Mouse (Mus musculus) cerebellum, adult 9-11 months (tissue): ENCODE measurements around the gene Parp1.

Experiments used
- DNase-seq: peaks from one replicate; pipeline ENCODE4 v3.0.0; 2022

Parp1 gene

DNA sequence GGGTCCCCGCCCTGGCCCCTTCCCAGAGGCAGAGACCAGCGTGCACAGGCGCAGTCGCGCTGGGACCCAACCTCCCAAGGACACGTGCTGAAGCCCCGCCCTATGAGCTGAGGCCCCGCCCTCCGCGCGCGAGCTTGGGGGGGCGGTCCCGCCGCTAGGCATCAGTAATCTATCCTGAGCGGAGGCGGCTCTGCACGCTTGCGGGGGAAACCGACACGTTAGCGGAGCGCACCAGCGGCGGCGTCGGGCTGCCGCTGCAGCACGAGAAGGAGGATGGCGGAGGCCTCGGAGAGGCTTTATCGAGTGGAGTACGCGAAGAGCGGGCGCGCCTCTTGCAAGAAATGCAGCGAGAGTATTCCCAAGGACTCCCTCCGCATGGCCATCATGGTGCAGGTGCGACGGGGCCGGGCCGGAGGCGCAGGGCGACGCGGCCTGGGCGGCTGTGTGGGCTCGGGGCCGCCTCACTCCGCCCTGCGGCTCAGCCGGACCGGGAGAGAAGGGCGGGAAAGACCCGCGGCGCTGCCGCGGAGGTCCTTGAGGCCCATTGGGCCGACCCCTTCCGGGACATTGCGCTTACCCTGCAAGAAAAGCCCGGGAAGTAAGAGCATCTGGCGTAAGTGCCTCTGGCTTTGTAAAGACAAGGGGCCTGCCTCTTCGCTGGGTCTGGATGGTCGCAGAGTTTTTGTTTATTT lies at the start of gene Parp1:
TSS of gene Parp1 (plus strand) at position 164 of the 692 bp plus-strand sequence.
- peak; percentile 96 for DNase-seq

DNA sequence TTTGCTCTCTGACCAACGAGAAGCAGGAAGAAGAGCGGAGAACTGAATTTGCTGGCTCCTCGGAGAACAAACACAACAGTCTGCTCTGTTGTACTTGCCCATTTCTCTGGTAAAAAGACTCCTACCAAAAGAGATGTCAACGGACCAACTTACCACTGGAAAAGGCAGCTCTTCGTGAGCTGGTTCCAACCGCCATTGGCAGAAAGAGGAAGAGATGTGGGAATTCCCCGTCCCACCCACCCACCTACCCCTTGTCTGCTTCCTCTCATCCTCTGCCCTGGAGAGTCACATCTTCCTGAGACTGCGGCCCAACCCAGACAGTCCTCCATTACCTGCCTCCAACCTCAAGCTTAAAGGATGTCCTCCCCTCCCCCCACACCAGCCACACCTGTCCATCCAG lies 49.2 kb upstream of the Parp1 start:
- DNase-seq: no peak

DNA sequence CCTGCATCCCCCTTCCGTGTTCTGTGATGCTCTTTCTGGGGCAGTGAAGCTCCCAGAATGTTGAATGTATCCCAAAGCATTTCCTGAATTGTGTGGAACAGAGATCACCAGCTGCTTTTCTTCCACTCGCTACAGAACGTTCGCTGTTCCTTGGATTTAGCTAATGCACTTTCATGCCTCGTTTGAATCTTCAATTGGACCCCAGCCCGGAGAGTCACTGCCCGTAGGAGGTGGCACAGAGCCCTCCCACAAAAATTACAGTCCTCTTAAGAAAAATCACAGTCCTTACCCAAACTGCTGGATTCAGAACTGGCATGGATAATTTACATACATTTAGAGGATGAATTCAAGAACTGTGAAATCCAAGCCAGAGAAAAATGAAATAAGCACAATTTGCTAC lies 48.5 kb upstream of the Parp1 start:
- no peak for DNase-seq

DNA sequence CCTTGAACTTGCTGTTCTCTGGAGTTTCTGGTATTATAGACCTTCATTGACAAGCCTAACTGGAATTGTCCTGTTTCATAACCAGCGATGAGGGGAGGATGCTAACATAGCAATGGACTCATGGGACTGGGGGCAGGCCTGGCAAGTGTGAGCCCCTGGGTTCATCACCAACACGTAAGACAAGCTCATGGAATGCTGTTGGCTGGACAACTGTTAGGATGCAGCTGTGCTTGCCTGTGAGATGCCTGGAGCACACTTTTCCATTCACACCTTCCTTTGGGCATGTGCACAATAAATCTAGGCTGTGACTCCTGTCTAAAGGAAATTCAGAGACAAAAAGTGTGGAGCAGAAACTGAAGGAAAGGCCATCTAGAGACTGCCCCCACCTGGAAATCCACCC lies 45.4 kb upstream of the Parp1 start:
- DNase-seq: no peak

DNA sequence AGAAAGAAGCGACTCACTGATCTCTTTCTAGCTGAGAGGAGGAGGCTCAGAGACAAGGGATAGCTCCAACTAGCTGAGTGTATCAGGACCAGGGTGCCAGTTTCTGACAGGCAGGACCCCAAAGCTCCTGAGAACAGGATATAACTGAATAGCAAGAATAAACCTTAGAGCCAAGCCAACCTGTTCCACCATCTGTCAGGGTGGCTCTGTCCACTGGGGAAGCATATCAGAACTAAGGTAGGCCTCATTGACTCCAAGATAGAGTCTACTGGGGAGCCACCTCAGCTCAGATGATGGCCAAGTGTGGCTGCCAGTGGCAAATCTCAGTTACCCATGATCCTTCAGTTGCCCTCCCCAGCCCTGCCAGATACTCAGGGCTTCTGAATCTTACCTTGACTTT lies 43.4 kb upstream of the Parp1 start:
- peak; percentile 82 for DNase-seq

DNA sequence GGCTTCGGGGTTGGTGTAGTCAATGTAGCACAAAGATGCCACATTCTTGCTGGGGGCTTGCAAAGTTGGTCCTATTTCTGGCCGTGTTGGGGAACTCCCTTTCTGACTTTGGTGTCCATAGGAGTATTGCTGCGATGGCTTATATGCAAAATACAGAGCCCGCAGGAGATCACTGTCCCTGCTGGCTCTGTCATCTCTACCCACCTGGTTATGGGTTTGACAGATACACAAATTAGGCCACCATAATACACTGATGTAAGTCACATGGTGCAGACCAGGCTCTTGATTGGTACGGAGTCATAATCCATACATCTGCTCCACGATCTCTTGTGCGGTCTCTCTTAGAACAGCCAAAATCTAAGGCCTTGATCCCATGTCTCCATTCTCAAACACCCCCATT lies 38.9 kb upstream of the Parp1 start:
- no peak for DNase-seq

DNA sequence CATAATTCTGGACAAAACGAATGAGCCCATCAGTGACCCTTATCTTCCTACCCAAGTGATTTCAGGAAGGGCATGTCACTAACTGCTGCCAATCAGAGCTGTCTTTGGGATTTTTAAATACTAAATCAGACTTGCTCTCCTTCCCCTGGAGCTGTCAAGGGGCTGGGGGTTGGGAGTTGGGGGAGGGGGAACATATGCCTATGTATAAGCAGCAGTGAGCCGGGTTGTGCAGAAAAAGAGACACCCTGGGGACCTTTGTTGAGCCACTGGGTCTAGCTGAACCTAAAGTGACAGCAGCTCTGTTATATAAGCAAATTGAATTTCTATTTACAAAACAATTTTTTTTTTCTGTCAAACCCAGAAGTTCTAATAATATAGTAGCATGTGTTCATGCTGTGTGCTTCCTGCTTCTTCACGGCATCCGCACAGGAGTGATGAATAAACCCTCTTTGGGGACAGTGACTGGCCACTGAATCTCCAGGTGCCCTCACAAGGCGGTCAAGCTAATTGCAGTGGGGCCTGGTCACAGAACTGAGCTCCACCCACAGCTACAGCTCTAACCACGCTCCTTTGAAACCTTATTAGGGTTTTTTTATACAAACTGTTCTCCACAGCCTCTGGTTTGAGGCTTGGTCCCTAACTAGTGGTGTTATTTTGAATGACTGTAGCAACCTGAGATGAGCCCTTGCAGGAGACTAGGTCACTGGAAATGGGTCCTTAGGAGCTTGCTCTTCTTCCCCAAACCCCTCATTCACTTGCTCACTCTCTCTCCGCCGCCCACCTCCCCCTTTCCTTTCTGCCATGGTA lies 38.1 kb upstream of the Parp1 start:
- peak; percentile 52 for DNase-seq

DNA sequence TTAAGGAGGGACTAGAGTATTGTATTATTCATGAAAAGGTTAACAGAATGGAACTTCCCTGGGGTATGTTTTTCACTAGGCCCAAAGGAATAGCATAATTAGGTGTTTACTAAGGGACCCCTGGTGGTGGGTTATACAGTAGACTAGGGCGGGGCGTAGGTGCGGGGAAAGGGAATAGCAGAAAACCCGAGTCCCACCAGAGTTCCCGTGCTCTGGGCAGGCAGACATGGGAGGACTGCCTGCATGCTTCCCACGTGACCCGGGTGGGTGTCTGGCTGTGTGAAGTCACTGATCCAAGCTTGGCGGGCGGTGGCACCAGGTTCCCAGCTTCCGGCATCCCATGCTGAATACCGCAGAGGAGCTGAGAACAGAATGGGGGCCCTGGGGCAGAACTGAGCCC lies 36.1 kb upstream of the Parp1 start:
- no peak for DNase-seq

DNA sequence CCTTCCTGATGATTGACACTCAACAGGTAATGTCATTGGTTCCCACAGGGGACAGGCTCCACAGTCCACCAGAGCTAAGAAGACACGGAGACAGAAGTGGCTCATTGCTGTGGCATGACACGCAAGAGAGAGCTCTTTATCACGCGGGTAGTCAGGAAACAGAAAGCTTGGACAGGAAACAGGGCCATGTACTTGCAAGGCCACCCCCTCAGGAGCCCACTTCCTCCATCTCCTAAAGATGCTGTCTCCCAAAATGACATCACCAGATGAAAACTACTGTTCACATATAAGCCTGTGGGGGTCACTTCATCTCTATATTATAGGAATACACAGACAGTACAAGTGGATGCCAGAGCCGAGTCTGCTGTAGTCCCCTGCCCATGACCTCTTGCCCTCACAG lies 32.0 kb upstream of the Parp1 start:
- DNase-seq: no peak

DNA sequence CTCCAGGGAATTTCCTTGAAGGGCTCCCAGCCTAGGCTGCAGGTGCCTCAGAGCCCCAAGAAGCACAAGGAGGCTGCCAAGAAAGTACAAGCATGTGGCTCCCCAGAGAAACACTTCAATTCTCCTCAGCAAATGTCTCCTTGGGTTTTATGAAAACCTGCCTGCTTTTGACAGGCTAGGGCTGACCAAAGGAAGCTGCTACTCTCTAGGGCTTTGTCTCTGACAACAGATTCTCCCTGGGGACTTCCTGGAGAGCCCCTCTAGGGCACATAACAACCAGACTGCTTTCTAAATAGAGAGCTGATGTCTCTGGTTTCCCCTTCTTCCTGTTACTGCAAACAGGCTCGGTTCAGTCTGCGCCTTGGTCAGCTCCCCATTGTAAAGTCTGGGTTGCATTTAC lies 27.5 kb upstream of the Parp1 start:
- no peak for DNase-seq

DNA sequence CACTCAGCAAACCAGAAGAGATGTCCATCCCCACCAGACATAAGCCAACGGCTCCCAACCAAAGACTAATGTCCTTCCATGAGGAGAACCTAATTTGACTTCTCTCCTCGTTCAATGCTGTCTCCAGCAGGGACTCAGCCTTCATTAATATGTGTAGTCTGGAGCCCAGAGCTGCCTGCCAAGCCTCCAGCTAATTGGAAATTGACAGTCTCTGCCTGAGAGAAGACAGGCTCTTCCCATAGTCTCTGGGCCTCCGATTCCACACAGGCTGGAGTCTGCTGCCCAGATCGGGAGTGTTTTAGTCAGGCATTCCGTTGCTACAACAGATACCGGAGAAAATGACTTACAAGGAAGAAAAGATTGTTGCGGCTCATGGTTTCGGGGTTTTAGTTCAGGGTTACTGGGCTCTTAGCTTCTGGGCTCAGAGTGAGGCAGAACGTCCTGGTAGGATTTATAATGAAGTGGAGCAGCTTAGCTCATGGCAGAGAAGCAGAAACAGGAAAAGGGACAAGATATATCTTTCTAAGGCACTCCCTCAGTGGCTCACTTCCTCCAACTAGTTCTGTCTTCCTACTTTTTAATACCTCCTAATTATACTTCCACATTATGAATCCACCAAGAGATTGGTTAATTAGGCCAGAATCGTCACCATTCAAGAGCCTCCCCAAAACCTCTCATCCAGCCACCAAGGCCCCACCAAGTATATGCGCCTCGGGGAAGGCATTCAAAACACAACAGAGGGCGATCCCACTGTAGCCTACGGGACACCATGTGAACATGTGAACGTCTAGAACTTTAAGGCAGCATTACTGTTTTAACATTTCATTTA lies 26.6 kb upstream of the Parp1 start:
- no peak for DNase-seq

DNA sequence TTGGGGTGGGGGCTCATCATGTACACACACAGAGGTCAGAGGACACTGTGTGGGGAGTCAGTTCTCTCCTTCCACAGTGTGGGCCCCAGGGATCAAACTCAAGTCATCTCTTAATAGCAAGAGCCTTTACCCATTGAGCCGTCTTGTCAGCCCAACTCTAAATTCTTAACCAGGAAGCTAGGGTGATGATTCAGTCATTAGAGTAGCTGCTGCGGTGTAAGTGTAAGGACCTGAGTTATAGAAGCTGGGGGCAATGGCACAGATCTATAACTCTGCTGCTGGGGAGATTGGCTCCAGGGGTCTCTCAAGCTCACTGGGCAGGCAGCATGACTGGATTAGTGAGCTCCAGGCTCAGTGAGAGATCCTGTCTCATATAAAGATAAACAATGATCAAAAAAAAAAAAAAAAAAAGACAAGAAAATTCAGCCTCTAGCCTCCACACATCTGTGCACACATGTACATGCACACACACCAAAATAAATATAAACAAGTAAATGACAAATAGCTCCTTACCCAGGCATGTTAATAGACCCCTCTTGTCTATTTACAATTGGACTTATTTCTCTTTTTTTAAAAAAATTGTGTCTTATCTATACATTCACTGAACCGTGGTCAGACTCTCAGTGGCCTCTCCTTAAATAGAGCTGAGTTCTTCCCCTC lies 25.9 kb upstream of the Parp1 start:
- DNase-seq: no peak

DNA sequence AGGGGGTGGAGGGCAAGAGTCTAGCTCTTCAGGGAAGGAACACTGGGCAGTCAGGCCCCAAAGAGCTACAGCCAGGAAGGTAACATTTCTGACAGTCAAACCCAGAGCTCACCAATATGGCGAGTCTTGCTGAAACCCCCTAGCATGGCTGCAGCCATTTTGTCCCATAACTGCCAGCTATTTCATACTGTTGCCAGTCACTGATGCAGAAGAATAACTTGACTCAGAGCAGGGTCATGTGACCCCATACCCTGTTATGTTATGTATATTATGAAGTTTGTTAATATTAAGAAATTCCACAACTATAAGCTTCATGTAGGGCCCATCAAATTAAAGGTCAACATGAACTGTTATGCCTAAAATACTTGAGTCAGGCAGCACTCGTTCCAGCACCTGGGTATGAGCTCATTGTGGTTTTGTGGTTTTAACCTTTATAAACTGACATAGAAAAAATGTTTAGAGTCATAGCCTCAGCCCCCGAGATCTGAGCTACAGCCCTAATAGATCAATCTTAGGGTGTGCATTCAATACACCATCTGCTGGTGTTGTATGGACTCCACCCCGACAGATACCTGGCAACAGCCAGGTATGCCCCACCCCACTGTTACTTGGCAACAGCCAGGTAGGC lies 22.7 kb upstream of the Parp1 start:
- no peak for DNase-seq

DNA sequence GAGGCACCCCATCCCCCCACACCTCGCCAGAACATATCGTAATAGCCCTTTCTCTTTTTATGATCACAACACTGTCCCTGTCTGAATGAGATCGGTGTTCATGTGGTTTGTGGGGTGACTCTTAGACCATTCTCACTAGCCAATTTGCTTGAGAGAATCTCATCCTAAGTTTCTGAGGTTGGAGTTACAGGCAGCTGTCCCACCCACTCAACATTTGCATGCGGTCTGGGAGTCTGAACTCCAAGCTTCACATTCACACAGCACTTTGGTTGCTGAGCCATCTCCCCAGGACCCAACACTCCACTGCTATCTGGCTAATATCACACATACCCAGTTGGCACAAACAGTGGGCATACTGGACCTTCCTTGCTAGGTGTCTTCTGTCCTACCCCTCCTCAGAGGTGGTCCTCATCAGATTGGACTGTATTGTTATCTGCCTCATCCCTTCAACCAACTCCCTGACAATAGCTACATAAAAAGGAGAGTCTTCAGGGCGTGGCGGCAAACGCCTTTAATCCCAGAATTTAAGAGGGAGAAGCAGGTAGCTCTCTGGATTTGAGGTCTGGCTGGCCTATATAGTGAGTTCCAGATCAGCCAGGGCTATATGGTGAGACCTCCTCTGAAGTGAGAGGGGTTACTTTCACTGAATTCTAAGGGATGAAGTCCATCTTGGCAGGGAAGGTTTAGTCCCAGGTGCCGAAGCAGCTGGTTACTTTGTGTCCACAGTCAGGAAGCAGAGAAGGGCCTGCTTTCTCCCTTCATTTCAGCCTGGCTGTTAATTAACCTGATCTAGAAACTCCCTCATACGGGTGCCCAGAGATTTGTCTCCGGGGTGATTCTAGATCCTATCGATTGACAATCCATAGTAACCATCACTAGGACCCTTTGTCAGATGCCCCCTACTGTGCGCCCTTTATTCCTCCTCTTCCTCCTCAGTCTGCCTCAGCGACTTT lies 21.6 kb upstream of the Parp1 start:
- DNase-seq: no peak

DNA sequence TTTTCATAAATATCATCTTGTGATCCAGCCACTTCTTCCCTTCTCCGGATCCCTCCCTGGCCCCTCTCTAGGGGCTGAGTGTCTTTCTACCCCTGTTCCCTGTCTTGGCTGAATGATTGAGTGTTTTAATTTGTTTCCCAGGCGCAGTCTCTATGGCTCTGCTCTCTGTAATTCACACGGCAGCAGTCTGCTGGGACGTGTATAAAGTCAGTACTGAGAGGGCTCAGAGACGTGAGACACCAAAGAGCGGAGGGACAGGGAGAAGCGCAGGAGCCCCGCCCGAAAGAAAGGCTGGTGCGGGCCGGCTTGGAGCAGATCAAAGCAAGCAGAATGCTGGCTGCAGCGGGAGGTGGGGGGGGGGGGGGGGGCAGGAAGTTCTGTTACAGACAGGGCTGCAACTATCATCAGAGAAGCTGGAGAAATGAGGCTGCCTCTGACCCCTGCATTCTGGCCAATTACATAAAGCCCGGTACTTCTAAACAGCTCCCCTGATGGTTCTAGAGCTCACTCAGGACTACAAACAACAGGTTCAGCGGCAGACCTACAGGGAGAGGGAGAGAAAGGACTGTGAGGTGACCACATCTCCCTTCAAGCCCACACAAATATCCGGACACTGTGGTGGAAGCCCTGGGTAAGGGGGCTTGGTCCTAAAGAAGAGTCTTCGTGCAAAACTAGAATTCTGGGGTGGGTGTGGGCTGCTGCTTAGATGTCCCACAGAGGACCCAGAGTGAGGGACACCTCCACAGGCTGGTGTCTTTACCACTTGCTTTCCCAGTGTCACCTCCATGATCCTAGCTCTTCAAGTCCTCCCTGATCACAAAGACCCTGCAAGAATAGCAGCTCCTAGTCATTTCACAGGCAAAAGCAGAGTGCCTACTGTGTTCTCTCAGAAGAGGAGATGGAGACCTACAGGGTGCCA lies 20.7 kb upstream of the Parp1 start:
- DNase-seq: no peak

DNA sequence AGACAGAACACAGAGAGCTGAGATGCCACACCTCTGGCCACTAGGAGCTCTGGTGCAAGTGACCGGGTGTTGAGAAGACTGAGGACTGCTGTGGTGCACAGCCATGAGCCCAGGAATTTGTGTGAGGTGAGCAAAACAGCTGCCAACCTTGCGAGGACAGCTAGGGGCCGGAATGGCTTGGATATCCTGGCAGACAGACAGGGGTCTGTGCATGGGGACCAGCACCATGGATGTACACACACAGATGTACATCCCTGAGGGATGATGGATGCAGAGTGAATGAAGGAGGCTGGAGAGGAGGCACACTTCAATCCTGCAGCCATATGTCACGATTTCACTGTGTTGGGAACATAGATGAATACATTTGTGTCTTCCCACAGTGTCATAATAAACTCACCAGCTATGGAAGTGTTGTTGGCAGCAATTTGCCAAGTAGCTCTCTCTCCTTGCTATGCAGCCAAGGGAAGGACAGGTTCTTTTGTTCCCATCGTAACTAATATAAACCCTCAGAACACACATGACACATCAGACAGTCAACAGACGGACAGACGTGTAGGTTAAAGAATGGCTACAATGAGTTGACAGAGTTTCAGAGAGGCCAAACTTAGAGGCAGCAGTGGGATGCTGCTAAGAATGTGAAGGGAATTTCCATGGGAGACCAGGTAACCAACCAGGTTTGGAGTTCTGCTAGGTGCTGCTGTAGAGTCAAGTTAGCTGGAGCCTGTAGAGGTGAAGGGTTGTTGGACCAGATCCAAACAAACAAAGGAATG lies 19.0 kb upstream of the Parp1 start:
- no peak for DNase-seq

DNA sequence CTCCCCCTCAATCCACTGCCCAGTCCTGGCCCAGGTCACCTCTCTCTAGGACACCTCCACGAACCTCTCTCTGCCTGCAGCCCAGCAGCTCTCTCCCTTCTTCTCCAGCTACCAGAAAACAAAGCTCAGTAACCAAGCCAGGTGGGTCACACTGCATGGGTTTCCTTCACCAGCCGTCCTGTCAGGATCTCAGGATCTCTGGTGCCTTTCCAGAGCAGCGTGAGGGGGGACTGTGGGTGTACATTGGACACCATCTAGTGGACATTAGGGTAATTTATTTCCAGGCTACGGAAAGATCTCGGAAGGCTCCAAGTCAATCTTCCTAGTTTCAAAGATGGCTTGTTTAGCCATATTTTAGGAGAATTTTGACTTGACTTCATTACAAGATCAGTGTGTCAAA lies 18.0 kb upstream of the Parp1 start:
- peak; percentile 79 for DNase-seq

DNA sequence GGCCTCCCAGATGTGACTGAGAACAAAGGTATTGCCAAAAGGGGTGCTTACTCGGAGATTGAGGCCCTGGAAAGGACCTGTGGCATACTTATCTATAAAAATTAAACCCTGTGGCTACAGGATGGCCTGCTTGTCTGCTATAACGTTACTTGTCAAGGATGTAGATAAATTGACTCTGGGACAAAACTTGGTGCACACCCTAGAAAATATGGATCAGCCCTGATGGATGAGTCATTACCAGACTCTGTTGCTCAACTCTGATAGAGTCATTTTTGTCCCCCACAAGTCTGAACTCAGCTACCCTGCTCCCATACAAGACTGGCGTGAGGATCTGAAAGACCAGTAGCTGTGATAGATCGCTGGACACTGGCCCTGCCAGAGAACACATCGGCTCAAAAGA lies 11.8 kb upstream of the Parp1 start:
- DNase-seq: no peak

DNA sequence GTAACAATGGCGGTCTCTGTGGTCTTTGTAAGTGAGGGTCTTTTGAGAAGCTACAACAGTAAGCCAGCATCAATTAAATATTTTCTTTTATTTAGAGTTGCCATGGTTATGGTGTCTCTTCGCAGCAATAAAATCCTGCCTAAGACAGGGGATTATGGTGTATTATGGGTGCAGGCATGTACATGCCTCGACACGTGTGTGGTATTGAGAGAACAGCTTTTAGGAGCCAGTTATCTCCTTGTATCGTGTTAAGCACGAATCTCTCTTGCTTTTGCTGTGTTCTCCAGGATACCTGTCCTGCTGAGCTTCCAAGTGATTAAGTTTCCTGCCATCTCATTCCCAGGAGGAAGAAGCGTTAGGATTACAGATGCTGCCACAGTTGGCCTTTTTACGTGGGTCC lies 9.3 kb upstream of the Parp1 start:
- no peak for DNase-seq

DNA sequence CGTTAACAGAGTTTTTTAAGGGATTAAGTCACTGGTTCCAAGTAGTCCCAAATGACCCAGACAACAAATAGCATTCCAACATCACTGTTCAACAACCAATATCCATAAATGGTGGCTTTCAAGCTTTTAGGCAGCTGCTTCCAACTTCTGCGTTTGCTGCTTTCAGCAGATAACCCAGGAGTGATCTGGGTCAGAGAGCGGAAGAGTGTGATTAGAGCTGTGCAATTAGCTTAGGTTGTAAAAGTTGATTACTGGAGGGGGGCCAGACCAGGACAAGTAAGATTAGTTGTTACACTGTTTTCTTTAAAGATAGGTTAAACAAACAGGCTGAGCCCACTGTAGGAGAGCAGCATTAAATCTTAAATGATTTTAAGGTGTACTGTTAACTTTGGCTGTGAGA lies 7.5 kb upstream of the Parp1 start:
- no peak for DNase-seq
